Mouse (Mus musculus): ENCODE measurements around the gene Mt1.

- TF ChIP-seq CTCF (IDR thresholded peaks at IDR 0.05; ENCODE audit: extremely low read depth, insufficient read depth, insufficient read length, insufficient replicate concordance) (no peak), POLR2A (IDR thresholded peaks at IDR 0.05; ENCODE audit: low read depth, low read length) (no peak)
These were observed 24.3 kb upstream of the Mt1 start for GRCm38 (mm10) chr8:94154537-94154936.
